Mouse (Mus musculus) embryonic facial prominence, embryonic 12.5 days (tissue): ENCODE data around the gene Scaper. TPM values are rescaled to one million over a fixed set of nuclear protein-coding genes. Genes with fewer than 3 reads are reported as not detected.

Experiments
- ATAC-seq: fragments of 200-750 bp; cut with Nextera tagmentation; 2 replicates; pipeline ENCODE4 v1.8.0; 2017; ENCODE audit not compliant: insufficient number of reproducible peaks, insufficient read depth, low FRiP score, low TSS enrichment
- H3K27ac ChIP-seq: fragments of 300-500 bp; sonication (generic); 2 replicates; pipeline ENCODE4 v1.5.1; 2016; ENCODE audit warnings: mild to moderate bottlenecking
- H3K27me3 ChIP-seq: fragments of 300-500 bp; sonication (generic); 2 replicates; pipeline ENCODE4 v1.6.1; 2016; ENCODE audit warnings: mild to moderate bottlenecking, moderate library complexity
- H3K36me3 ChIP-seq: fragments of 300-500 bp; sonication (generic); 2 replicates; pipeline ENCODE4 v1.6.1; 2016; ENCODE audit warnings: mild to moderate bottlenecking
- H3K4me1 ChIP-seq: fragments of 300-500 bp; sonication (generic); 2 replicates; pipeline ENCODE4 v1.6.1; 2016
- H3K4me2 ChIP-seq: fragments of 300-500 bp; sonication (generic); replicated peaks from 2 replicates; pipeline ENCODE4 v1.6.1; 2016; ENCODE audit warnings: mild to moderate bottlenecking, moderate library complexity
- H3K4me3 ChIP-seq: fragments of 300-500 bp; sonication (generic); 2 replicates; pipeline ENCODE4 v1.5.1; 2016; ENCODE audit warnings: mild to moderate bottlenecking
- H3K9ac ChIP-seq: fragments of 300-500 bp; sonication (generic); 2 replicates; pipeline ENCODE4 v1.6.1; 2016; ENCODE audit warnings: mild to moderate bottlenecking, moderate library complexity
- H3K9me3 ChIP-seq: fragments of 300-500 bp; sonication (generic); 2 replicates; pipeline ENCODE4 v1.6.1; 2016; ENCODE audit warnings: mild to moderate bottlenecking, moderate library complexity
- WGBS: fragments of 180-500 bp; shearing (Covaris S2); methylation state at CpG from one replicate; pipeline ENCODE4 v1.1.7; 2016; 5-methylcytosine and 5-hydroxymethylcytosine counted together
- polyA plus RNA-seq: library from polyadenylated mRNA; unstranded; fragments of >200 nt; fragmentation: Nextera tagmentation; extraction: Ambion mirVana; gene quantifications from 2 replicates; pipeline ENCODE4 v1.2.1, GENCODE M21; 2016

The Scaper gene
- polyA plus RNA-seq: 14.4 and 15.1 TPM in 2 replicates

DNA sequence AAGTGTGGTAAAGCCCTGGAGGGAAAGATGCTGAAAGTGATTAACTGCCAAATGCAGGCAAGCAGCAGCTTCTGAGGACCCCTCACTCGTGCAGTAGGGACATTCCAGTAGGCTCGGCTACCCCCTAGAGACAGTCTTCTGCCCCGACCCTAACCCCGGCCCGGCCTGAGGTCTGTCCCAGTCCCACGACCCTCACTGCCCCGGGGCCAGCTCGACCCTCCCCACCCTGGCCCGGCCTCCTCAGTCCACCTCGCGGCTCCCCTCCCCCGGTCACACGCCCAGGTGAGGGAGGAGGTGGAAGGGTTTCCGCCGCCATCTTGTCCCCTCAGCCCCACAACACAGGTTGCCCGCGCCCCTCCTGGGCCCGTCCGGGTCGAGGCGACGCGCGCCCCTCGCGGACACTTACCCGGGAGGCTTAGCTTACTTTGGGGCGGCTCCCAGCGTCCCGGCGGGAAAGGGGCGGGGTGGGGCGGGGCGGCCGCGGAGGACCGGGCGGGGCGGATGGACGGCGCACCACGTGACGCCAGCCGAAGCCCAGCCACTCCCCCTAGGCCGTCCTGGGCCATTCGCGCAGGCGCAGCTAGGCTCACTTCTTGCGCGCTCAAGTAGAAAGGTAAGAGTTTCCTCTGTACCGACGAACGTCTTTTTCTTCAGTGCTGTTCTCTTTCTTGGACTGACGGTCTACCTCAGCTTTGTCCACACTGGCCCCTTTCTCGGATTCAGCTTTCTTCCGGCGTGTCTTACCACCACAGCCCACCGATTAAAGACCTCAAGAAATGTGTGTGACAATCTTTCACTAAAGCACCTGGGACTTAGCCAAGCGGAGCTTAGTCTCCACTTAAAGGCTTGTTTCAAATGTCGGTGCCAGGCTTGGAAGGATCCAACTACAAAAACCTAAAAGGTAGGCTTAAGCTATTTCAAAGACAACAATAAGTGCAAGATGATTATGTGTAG is at the start of gene Scaper:
Gene Scaper (minus strand): TSS at position 456 of the 954 bp plus-strand sequence.
- peaks cover 13% of the 10 kb centered on the region for H3K4me1 ChIP-seq
- H3K4me2 ChIP-seq: peak within 1 kb of the TSS; percentile 61
- peak within 1 kb of the TSS; percentile 75 for H3K4me3 ChIP-seq
- H3K27ac ChIP-seq: peak within 1 kb of the TSS; percentile 81
- no peaks in the 10 kb centered on the region for H3K36me3 ChIP-seq
- no peaks in the 10 kb centered on the region for H3K27me3 ChIP-seq
- H3K9me3 ChIP-seq: no peaks in the 10 kb centered on the region
- H3K9ac ChIP-seq: peak within 1 kb of the TSS; percentile 77
- ATAC-seq: peak; percentile 96
- WGBS: under 1% methylated on average over 56 of the region's 60 CpGs

GRCm38 (mm10) chr9:55946819-55947218 is 8.9 kb upstream of the Scaper start:
- WGBS: 42% methylated on average over 1 of the region's 1 CpGs
- Histone ChIP-seq H3K9ac (no peak overlapping the region), H3K27me3 (no peaks in the 10 kb centered on the region), H3K4me1 (no peaks in the 10 kb centered on the region), H3K27ac (no peak overlapping the region), H3K4me3 (no peak overlapping the region), H3K9me3 (no peaks in the 10 kb centered on the region), H3K36me3 (0 out of 2 replicates have a peak, but pooled peaks cover 3% of the 10 kb centered on the region), H3K4me2 (no peak overlapping the region)
- no peak for ATAC-seq

DNA sequence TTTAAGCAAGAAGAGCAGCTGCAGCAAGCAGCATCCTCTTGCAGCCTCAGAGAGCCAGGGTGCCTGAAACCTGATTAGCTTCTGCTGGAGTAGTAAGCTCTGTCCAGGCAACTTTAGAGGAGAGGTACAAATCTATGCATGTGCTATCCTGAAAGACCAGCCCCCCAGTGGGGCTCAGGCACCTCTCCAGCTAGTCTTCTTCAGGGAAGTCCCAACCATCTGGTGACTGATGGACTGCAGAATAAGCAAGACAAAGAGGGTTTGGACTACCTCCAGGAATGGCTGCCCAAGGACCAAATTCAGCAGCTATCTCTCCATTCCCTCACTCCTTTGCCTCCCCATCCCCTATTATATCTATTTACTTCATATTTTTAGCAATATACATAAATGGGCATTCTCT is 3.4 kb upstream of the Scaper start:
- Histone ChIP-seq H3K9me3 (no peaks in the 10 kb centered on the region), H3K36me3 (0 out of 2 replicates have a peak, but pooled peaks cover 3% of the 10 kb centered on the region), H3K27ac (no peak overlapping the region), H3K9ac (no peak overlapping the region), H3K4me2 (no peak overlapping the region), H3K4me1 (peaks cover 13% of the 10 kb centered on the region), H3K4me3 (no peak overlapping the region), H3K27me3 (no peaks in the 10 kb centered on the region)
- ATAC-seq: no peak

DNA sequence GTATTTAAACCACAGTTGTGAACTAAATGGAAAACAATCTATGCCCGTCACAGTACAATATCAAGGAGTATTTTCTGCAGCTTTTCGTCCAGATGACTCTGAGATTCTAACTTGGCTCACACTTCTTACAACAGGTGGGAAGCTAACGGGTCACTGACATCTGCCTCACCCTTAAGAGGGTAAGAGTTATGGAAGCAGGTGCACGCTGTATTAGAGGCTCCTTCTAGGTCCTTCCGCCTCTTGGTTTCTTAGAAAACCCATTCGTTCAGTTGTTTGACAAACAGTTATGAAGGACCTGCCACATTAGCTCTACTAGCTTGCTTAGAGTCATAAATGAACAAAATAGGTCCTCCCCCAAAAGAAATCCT is 683 bp upstream of the Scaper start:
- peak overlapping the region; percentile 77 for H3K9ac ChIP-seq
- H3K27ac ChIP-seq: no peak overlapping the region; the same call in 1 of the 2 replicates
- no peak for ATAC-seq
- peak overlapping the region; percentile 75 for H3K4me3 ChIP-seq
- peak overlapping the region; percentile 61 for H3K4me2 ChIP-seq
- no peaks in the 10 kb centered on the region for H3K36me3 ChIP-seq
- H3K9me3 ChIP-seq: no peaks in the 10 kb centered on the region
- no peaks in the 10 kb centered on the region for H3K27me3 ChIP-seq
- WGBS: 63% methylated on average over 6 of the region's 6 CpGs
- peaks cover 13% of the 10 kb centered on the region for H3K4me1 ChIP-seq

DNA sequence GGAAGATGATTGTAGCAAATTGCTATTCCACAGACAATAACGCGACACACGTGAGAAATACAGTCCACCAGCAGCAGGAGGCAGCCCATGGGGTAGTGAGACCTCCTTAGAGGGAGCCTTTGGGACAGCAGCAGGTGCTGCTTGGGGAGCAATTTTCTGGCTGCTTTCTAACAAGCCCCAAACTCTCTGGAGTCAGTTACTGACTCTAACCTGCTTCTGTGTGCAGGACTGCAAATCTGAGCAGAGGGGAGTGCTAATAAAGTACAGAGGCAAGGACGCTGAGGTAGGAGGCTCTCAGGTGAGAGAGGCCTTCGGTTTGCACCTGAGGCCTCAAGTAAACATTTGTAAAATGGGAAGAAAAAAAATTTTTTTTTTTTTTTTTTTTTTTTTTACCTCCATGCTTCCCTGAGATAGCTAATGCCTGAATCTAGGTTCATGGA is 675 bp downstream of the Scaper start:
- Histone ChIP-seq H3K9me3 (no peaks in the 10 kb centered on the region), H3K4me1 (peaks cover 13% of the 10 kb centered on the region), H3K27me3 (no peaks in the 10 kb centered on the region), H3K27ac (no peak overlapping the region), H3K4me3 (peak overlapping the region; percentile 75), H3K9ac (peak overlapping the region; percentile 77), H3K4me2 (peak overlapping the region; percentile 61), H3K36me3 (no peaks in the 10 kb centered on the region)
- 0 out of 2 replicates have a peak, but pooled peaks have one; percentile 6 for ATAC-seq
- WGBS: 35% methylated on average over 5 of the region's 5 CpGs

DNA sequence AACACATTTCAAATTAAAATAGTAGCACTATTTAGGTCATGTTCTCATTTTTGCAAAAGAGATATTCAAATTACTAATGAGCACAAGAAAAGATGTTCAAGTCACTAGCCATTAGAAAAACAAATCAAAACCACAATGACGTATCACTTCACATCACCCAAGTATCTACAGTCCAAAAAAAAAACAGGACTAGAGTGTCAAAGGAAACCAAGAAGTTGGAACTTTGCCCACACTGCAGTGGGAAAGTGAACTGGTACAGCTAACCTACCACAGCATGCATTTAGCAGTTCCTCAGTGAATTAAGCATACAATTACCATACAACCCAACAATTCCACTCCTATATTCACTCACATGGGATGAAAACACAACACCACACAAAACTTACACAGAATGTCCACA is 5.4 kb downstream of the Scaper start:
- H3K27ac ChIP-seq: no peak overlapping the region
- H3K27me3 ChIP-seq: no peaks in the 10 kb centered on the region
- no peak overlapping the region for H3K9ac ChIP-seq
- no peak overlapping the region for H3K4me3 ChIP-seq
- no peaks in the 10 kb centered on the region for H3K9me3 ChIP-seq
- no peak overlapping the region for H3K4me2 ChIP-seq
- no peak for ATAC-seq
- 73% methylated on average over 1 of the region's 1 CpGs for WGBS
- H3K36me3 ChIP-seq: no peaks in the 10 kb centered on the region
- peaks cover 5% of the 10 kb centered on the region; the same call in 1 of the 2 replicates for H3K4me1 ChIP-seq

GRCm38 (mm10) chr9:55918579-55918978 is 19.3 kb downstream of the Scaper start:
- no peaks in the 10 kb centered on the region for H3K27me3 ChIP-seq
- no peaks in the 10 kb centered on the region for H3K4me1 ChIP-seq
- no peak overlapping the region for H3K4me2 ChIP-seq
- H3K27ac ChIP-seq: no peak overlapping the region
- ATAC-seq: no peak
- no peak overlapping the region for H3K4me3 ChIP-seq
- 71% methylated on average over 3 of the region's 3 CpGs for WGBS
- H3K9ac ChIP-seq: no peak overlapping the region
- no peaks in the 10 kb centered on the region for H3K9me3 ChIP-seq
- no peaks in the 10 kb centered on the region for H3K36me3 ChIP-seq

- Histone ChIP-seq H3K4me2 (no peak overlapping the region), H3K9me3 (no peaks in the 10 kb centered on the region), H3K4me3 (no peak overlapping the region), H3K9ac (no peak overlapping the region), H3K27ac (no peak overlapping the region), H3K36me3 (no peaks in the 10 kb centered on the region), H3K27me3 (no peaks in the 10 kb centered on the region), H3K4me1 (no peaks in the 10 kb centered on the region)
- no peak for ATAC-seq
Measured at GRCm38 (mm10) chr9:55916751-55917150, 21.2 kb downstream of the Scaper start.

GRCm38 (mm10) chr9:55911481-55911880 is 26.4 kb downstream of the Scaper start:
- H3K4me2 ChIP-seq: no peak overlapping the region
- H3K4me1 ChIP-seq: no peaks in the 10 kb centered on the region
- 91% methylated on average over 2 of the region's 2 CpGs for WGBS
- H3K27ac ChIP-seq: no peak overlapping the region
- H3K4me3 ChIP-seq: no peak overlapping the region
- no peak for ATAC-seq
- no peaks in the 10 kb centered on the region for H3K27me3 ChIP-seq
- H3K9me3 ChIP-seq: no peaks in the 10 kb centered on the region
- peaks cover 10% of the 10 kb centered on the region; the same call in 1 of the 2 replicates for H3K36me3 ChIP-seq
- H3K9ac ChIP-seq: no peak overlapping the region

GRCm38 (mm10) chr9:55902964-55903363 is 35.0 kb downstream of the Scaper start:
- WGBS: 78% methylated on average over 2 of the region's 2 CpGs
- no peaks in the 10 kb centered on the region for H3K36me3 ChIP-seq

GRCm38 (mm10) chr9:55901588-55901987 is 36.3 kb downstream of the Scaper start:
- Histone ChIP-seq H3K4me3 (no peak overlapping the region), H3K4me1 (no peaks in the 10 kb centered on the region), H3K4me2 (no peak overlapping the region), H3K27ac (no peak overlapping the region), H3K9me3 (no peaks in the 10 kb centered on the region), H3K9ac (no peak overlapping the region), H3K27me3 (no peaks in the 10 kb centered on the region), H3K36me3 (no peaks in the 10 kb centered on the region)
- ATAC-seq: no peak
- 70% methylated on average over 3 of the region's 3 CpGs for WGBS

More at GRCm38 (mm10) chr9:55902964-55903363, 35.0 kb downstream of the Scaper start:
- Histone ChIP-seq H3K27ac (no peak overlapping the region), H3K9ac (no peak overlapping the region), H3K9me3 (no peaks in the 10 kb centered on the region), H3K4me3 (no peak overlapping the region), H3K4me1 (no peaks in the 10 kb centered on the region), H3K4me2 (no peak overlapping the region), H3K27me3 (no peaks in the 10 kb centered on the region)
- no peak for ATAC-seq

- Histone ChIP-seq H3K9ac (no peak overlapping the region), H3K4me1 (no peaks in the 10 kb centered on the region), H3K4me3 (no peak overlapping the region), H3K27ac (no peak overlapping the region), H3K27me3 (no peaks in the 10 kb centered on the region), H3K36me3 (no peaks in the 10 kb centered on the region), H3K9me3 (no peaks in the 10 kb centered on the region), H3K4me2 (no peak overlapping the region)
- no peak for ATAC-seq
- 42% methylated on average over 4 of the region's 4 CpGs for WGBS
Measured at GRCm38 (mm10) chr9:55900531-55900930, 37.4 kb downstream of the Scaper start.
